Mouse (Mus musculus) ES-E14 (cell line): Measurements from ENCODE around the gene Bach2. TPM values are rescaled to one million over a fixed set of nuclear protein-coding genes. Genes with fewer than 3 reads are reported as not detected.
A peak's percentile ranks its signal among the peaks of the same experiment; 100 is the strongest.

Source experiments
- DNase-seq: peaks from one replicate; pipeline ENCODE4 v3.0.0-alpha.2; 2013; ENCODE audit warnings: low read depth, low spot score
- H3K27ac ChIP-seq: 2 replicates; pipeline ENCODE4 v1.5.1; 2012; ENCODE audit warnings: low read depth, mild to moderate bottlenecking, low read length, moderate library complexity, mixed read lengths; ENCODE audit not compliant: poor library complexity, insufficient read depth, severe bottlenecking
- H3K36me3 ChIP-seq: 2 replicates; pipeline ENCODE4 v1.6.1; 2012; ENCODE audit warnings: mild to moderate bottlenecking, low read length, moderate library complexity, mixed read lengths; ENCODE audit not compliant: control insufficient read depth, poor library complexity, insufficient read depth, severe bottlenecking
- H3K4me1 ChIP-seq, 2 experiments: fragments of 150-350 bp in 1 of 2; sonication (generic) in 1 of 2; 2 replicates each; pipeline ENCODE4 v1.6.1; 2012; ENCODE audit warnings: low read length in 2 of 2, mild to moderate bottlenecking in 1 of 2, mixed read lengths in 1 of 2; ENCODE audit not compliant: control insufficient read depth in 2 of 2, insufficient read depth in 2 of 2, poor library complexity in 1 of 2
- H3K4me3 ChIP-seq, 2 experiments: fragments of 150-350 bp in 1 of 2; sonication (generic) in 1 of 2; 2 replicates each; pipeline ENCODE4 v1.5.1; 2012; ENCODE audit warnings: low read length in 2 of 2, low read depth in 1 of 2, mild to moderate bottlenecking in 1 of 2, mixed read lengths in 1 of 2; ENCODE audit not compliant: insufficient read depth in 1 of 2, poor library complexity in 1 of 2, severe bottlenecking in 1 of 2
- H3K9ac ChIP-seq: 2 replicates; pipeline ENCODE4 v1.6.1; 2012; ENCODE audit warnings: low read depth, mild to moderate bottlenecking, low read length, mixed read lengths; ENCODE audit not compliant: poor library complexity, insufficient read depth, severe bottlenecking
- H3K9me3 ChIP-seq: fragments of 150-350 bp; sonication (generic); 2 replicates; pipeline ENCODE4 v1.6.1; 2012; ENCODE audit warnings: low read depth, mild to moderate bottlenecking, low read length; ENCODE audit not compliant: control insufficient read depth, insufficient read depth
- CHD2 ChIP-seq: IDR thresholded peaks from 2 replicates; pipeline ENCODE4 v1.6.1; 2014; ENCODE audit warnings: mild to moderate bottlenecking, low read depth, low read length, inconsistent platforms
- HCFC1 ChIP-seq: IDR thresholded peaks from 2 replicates; pipeline ENCODE4 v1.6.1; 2012; ENCODE audit warnings: low read length, inconsistent platforms, borderline replicate concordance; ENCODE audit not compliant: insufficient read depth
- MAFK ChIP-seq: IDR thresholded peaks from 2 replicates; pipeline ENCODE4 v1.6.1; 2014; ENCODE audit warnings: mild to moderate bottlenecking, low read depth, low read length, inconsistent platforms; ENCODE audit not compliant: insufficient read depth
- ZC3H11A ChIP-seq: IDR thresholded peaks from 2 replicates; pipeline ENCODE4 v1.6.1; 2012; ENCODE audit warnings: low read depth, mild to moderate bottlenecking, inconsistent platforms, low read length, borderline replicate concordance
- ZNF384 ChIP-seq: IDR thresholded peaks from 2 replicates; pipeline ENCODE4 v1.6.1; 2012; ENCODE audit warnings: low read depth, low read length, inconsistent platforms
- in situ Hi-C, 2 experiments: fragments of 600-800 bp; cut with MboI; formaldehyde crosslinking; loops; one replicate each; pipeline ENCODE4 v1.15.1; 2025; ENCODE audit warnings: low sequenced_read_pairs in 2 of 2, inconsistent platforms in 1 of 2; ENCODE audit not compliant: unreplicated experiment in 2 of 2
- total RNA-seq: library from RNA; depleted of rRNA; stranded (reverse); fragments of 300-350 nt; gene quantifications from 2 replicates; pipeline ENCODE4 v1.2.3, GENCODE M21; 2012

Gene Bach2
- total RNA-seq, 1 experiment: 3.3 TPM

DNA sequence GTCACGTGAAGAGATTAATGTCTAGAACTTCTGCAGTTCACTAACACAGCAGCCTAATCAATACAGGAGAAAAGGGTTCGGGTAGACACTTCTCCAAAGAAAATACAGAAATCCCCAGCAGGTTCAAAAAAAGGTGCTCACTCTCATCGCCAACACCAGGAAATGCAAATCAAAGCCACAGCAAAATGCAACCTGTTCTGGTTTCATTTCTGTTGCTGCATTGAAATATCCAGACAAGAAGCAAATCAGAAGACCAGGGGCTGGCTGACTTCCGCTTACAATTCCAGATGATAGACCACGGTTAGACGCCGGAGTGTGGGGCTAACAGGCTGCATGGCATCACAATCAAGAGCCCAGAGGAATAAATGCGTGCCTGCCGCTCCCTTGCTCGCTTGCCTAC lies 9.3 kb upstream of the Bach2 start:
- no peak for DNase-seq
- no peak overlapping the region for H3K9ac ChIP-seq
- no peaks in the 10 kb centered on the region for H3K4me1 ChIP-seq
- TF ChIP-seq ZC3H11A: no peak
- no peak for TF ChIP-seq ZNF384
- TF ChIP-seq HCFC1: no peak
- H3K4me3 ChIP-seq: no peak overlapping the region
- H3K9me3 ChIP-seq: no peaks in the 10 kb centered on the region
- in situ Hi-C loops: no loop called here
- H3K27ac ChIP-seq: no peak overlapping the region
- H3K36me3 ChIP-seq: no peaks in the 10 kb centered on the region

DNA sequence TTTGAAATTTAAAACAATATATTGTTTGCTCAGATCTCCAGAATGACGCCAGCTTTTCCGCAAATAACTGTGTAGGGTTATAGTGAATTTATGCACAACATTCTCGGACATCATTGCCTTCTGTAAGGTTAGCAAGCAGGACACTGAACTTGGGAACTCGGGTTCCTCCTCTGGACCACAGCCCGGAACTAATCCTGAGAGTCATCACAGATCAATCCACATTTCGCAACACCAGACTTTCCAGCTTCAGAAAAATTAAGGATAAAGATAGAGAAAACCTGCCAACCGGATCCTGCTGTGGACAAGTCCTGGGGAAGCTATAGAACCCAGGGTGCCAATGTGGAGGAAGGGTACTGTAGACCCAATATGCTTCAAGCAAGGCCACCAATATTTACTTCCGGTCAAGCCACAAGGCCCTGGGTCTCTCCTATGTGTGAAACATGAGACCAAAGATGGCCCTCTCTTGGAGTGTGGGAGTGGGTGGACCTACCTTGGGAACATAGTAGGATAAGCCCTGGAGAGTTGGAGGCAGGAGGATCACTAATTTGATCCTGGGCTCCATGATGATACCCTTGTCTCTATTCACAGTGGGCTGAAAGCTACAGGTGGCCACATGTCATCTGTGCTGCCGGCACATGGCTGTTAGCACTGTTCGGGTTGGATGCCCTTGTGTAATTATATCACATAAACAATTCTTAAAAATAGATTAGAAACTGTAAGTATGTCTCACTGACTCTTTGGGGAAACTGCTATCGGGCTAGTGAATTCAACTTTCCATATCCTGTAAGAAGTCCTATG lies 7.1 kb upstream of the Bach2 start:
- no peak overlapping the region for H3K4me3 ChIP-seq
- H3K4me1 ChIP-seq: no peaks in the 10 kb centered on the region
- no peaks in the 10 kb centered on the region for H3K36me3 ChIP-seq
- in situ Hi-C loops: no loop called here
- no peak for TF ChIP-seq ZNF384
- no peak for TF ChIP-seq CHD2
- DNase-seq: no peak
- H3K27ac ChIP-seq: no peak overlapping the region
- no peak overlapping the region for H3K9ac ChIP-seq
- H3K9me3 ChIP-seq: no peaks in the 10 kb centered on the region

- in situ Hi-C loops: no loop called here
- Histone ChIP-seq H3K4me3 (no peak overlapping the region), H3K36me3 (no peaks in the 10 kb centered on the region), H3K9ac (no peak overlapping the region), H3K27ac (no peak overlapping the region), H3K4me1 (0 out of 4 replicates have a peak, but pooled peaks cover 0 to 2% of the 10 kb centered on the region in 2 experiments), H3K9me3 (no peaks in the 10 kb centered on the region)
- TF ChIP-seq ZC3H11A: no peak
- no peak for TF ChIP-seq MAFK
- no peak for TF ChIP-seq CHD2
- TF ChIP-seq HCFC1: no peak
- TF ChIP-seq ZNF384: no peak
- no peak for DNase-seq
These were observed 2.5 kb upstream of the Bach2 start for GRCm38 (mm10) chr4:32235920-32236705.

GRCm38 (mm10) chr4:32238921-32239748 lies 531 bp downstream of the Bach2 start:
- in situ Hi-C loops: no loop called here
- Histone ChIP-seq H3K4me1 (peaks cover 1 to 2% of the 10 kb centered on the region in 2 experiments; a peak in 1 of 4 replicates), H3K4me3 (peak overlapping the region; percentile 77 to 84), H3K9me3 (no peaks in the 10 kb centered on the region), H3K27ac (no peak overlapping the region), H3K36me3 (no peaks in the 10 kb centered on the region), H3K9ac (peak overlapping the region; percentile 79)
- DNase-seq: no peak
- TF ChIP-seq ZNF384: no peak
- TF ChIP-seq ZC3H11A: no peak
- TF ChIP-seq HCFC1: no peak
- no peak for TF ChIP-seq MAFK
- TF ChIP-seq CHD2: no peak
